Mouse (Mus musculus) 416B (cell line): ENCODE data around the gene Slc22a15.

Source experiments
- DNase-seq: peaks from one replicate; pipeline ENCODE4 v3.0.0; 2011; ENCODE audit warnings: low read depth

The Slc22a15 gene

GRCm38 (mm10) chr3:101811931-101812330 lies 112.3 kb downstream of the Slc22a15 start:
- peak; percentile 25 for DNase-seq

- DNase-seq = no peak
These were observed 116.6 kb downstream of the Slc22a15 start for GRCm38 (mm10) chr3:101807646-101808045.

- DNase-seq = no peak
These were observed 117.3 kb downstream of the Slc22a15 start for GRCm38 (mm10) chr3:101806941-101807340.

DNA sequence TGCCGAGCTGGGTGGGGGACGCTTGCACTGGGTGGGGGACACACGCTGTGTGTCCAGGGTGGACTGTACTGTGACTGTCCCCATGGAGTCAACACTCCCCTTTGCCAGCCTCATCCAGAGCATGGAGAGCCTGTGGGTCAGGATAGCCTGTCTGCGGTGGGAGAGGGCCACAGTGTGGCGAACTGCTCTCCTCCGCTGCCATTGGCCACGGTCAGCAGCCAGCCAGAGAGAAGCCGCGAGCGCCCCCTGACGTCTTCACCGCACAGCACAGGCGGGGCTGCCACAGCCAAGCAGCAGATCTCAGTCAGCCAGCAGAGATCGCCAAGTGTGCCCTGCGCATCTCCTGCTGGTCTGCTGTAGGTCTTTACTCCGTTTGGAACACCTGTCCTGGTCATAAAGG lies 118.1 kb downstream of the Slc22a15 start:
- peak; percentile 83 for DNase-seq
